Mouse (Mus musculus): Measurements from ENCODE around the gene Numbl. TPM values are rescaled to one million over a fixed set of nuclear protein-coding genes. Genes with fewer than 3 reads are reported as not detected.

The Numbl gene
- polyA plus RNA-seq, 1 experiment = 28.8 TPM

- Histone ChIP-seq H3K27me3 (ENCODE audit: control insufficient read depth, insufficient read depth, insufficient read length) (no peaks in the 10 kb centered on the region), H3K4me3 (no peak overlapping the region), H3ac (ENCODE audit: control insufficient read depth, insufficient read length) (no peak overlapping the region), H3K36me3 (ENCODE audit: control insufficient read depth, insufficient read depth) (no peaks in the 10 kb centered on the region), H3K4me2 (ENCODE audit: low read depth) (no peak overlapping the region), H3K79me2 (ENCODE audit: control insufficient read depth, insufficient read depth) (no peaks in the 10 kb centered on the region)
- TF ChIP-seq MAX (IDR thresholded peaks at IDR 0.05; ENCODE audit: low read depth) = no peak
- TF ChIP-seq TCF12 (IDR thresholded peaks at IDR 0.05; ENCODE audit: insufficient read depth, poor library complexity, severe bottlenecking) = no peak
- no peak for TF ChIP-seq REST (IDR thresholded peaks at IDR 0.05; ENCODE audit: insufficient read depth, insufficient read length)
- TF ChIP-seq SRF (IDR thresholded peaks at IDR 0.05; ENCODE audit: control insufficient read depth, insufficient read length, low read depth) = no peak
- no peak for TF ChIP-seq USF1 (IDR thresholded peaks at IDR 0.05; ENCODE audit: low read depth)
- TF ChIP-seq E2F4 (IDR thresholded peaks at IDR 0.05; ENCODE audit: insufficient read depth) = no peak
- no peak for TF ChIP-seq POLR2A (IDR thresholded peaks at IDR 0.05; ENCODE audit: insufficient read length, low read depth)
- no peak for TF ChIP-seq MYOG (IDR thresholded peaks at IDR 0.05; ENCODE audit: control insufficient read depth in 1 of 3, insufficient read depth in 1 of 3, insufficient read length in 2 of 3, low read depth in 2 of 3)
- no peak for TF ChIP-seq TCF3 (IDR thresholded peaks at IDR 0.05; ENCODE audit: insufficient read length, low read depth)
- no peak for TF ChIP-seq CEBPB (IDR thresholded peaks at IDR 0.05; ENCODE audit: insufficient read depth, poor library complexity, severe bottlenecking)
- TF ChIP-seq POLR2AphosphoS2 (IDR thresholded peaks at IDR 0.05; ENCODE audit: insufficient read length, low read depth) = no peak
- no peak for TF ChIP-seq MYOD1 (IDR thresholded peaks at IDR 0.05; ENCODE audit: control insufficient read depth in 1 of 3, insufficient read length in 2 of 3, low read depth in 2 of 3)
Measured at GRCm38 (mm10) chr7:27298816-27299215, 40.6 kb downstream of the Numbl start.

GRCm38 (mm10) chr7:27300351-27300750, 42.1 kb downstream of the Numbl start:
- Histone ChIP-seq H3K36me3 (ENCODE audit: control insufficient read depth, insufficient read depth) (no peaks in the 10 kb centered on the region), H3K4me2 (ENCODE audit: low read depth) (no peak overlapping the region), H3K4me3 (no peak overlapping the region), H3ac (ENCODE audit: control insufficient read depth, insufficient read length) (no peak overlapping the region), H3K27me3 (ENCODE audit: control insufficient read depth, insufficient read depth, insufficient read length) (no peaks in the 10 kb centered on the region), H3K79me2 (ENCODE audit: control insufficient read depth, insufficient read depth) (no peaks in the 10 kb centered on the region)
- TF ChIP-seq TCF3 (IDR thresholded peaks at IDR 0.05; ENCODE audit: insufficient read length, low read depth) = no peak
- TF ChIP-seq CEBPB (IDR thresholded peaks at IDR 0.05; ENCODE audit: insufficient read depth, poor library complexity, severe bottlenecking) = no peak
- no peak for TF ChIP-seq POLR2AphosphoS2 (IDR thresholded peaks at IDR 0.05; ENCODE audit: insufficient read length, low read depth)
- no peak for TF ChIP-seq USF1 (IDR thresholded peaks at IDR 0.05; ENCODE audit: low read depth)
- no peak for TF ChIP-seq POLR2A (IDR thresholded peaks at IDR 0.05; ENCODE audit: insufficient read length, low read depth)
- no peak for TF ChIP-seq SRF (IDR thresholded peaks at IDR 0.05; ENCODE audit: control insufficient read depth, insufficient read length, low read depth)
- no peak for TF ChIP-seq MYOD1 (IDR thresholded peaks at IDR 0.05; ENCODE audit: control insufficient read depth in 1 of 3, insufficient read length in 2 of 3, low read depth in 2 of 3)
- TF ChIP-seq E2F4 (IDR thresholded peaks at IDR 0.05; ENCODE audit: insufficient read depth) = no peak
- no peak for TF ChIP-seq MAX (IDR thresholded peaks at IDR 0.05; ENCODE audit: low read depth)
- TF ChIP-seq MYOG (IDR thresholded peaks at IDR 0.05; ENCODE audit: control insufficient read depth in 1 of 3, insufficient read depth in 1 of 3, insufficient read length in 2 of 3, low read depth in 2 of 3) = no peak
- TF ChIP-seq REST (IDR thresholded peaks at IDR 0.05; ENCODE audit: insufficient read depth, insufficient read length) = no peak
- TF ChIP-seq TCF12 (IDR thresholded peaks at IDR 0.05; ENCODE audit: insufficient read depth, poor library complexity, severe bottlenecking) = no peak

- Histone ChIP-seq H3K4me3 (no peak overlapping the region), H3ac (ENCODE audit: control insufficient read depth, insufficient read length) (no peak overlapping the region), H3K27me3 (ENCODE audit: control insufficient read depth, insufficient read depth, insufficient read length) (no peaks in the 10 kb centered on the region), H3K36me3 (ENCODE audit: control insufficient read depth, insufficient read depth) (no peaks in the 10 kb centered on the region), H3K79me2 (ENCODE audit: control insufficient read depth, insufficient read depth) (no peaks in the 10 kb centered on the region), H3K4me2 (ENCODE audit: low read depth) (no peak overlapping the region)
- TF ChIP-seq TCF3 (IDR thresholded peaks at IDR 0.05; ENCODE audit: insufficient read length, low read depth) (no peak), MYOG (IDR thresholded peaks at IDR 0.05; ENCODE audit: control insufficient read depth in 1 of 3, insufficient read depth in 1 of 3, insufficient read length in 2 of 3, low read depth in 2 of 3) (no peak), USF1 (IDR thresholded peaks at IDR 0.05; ENCODE audit: low read depth) (no peak), MAX (IDR thresholded peaks at IDR 0.05; ENCODE audit: low read depth) (no peak), TCF12 (IDR thresholded peaks at IDR 0.05; ENCODE audit: insufficient read depth, poor library complexity, severe bottlenecking) (no peak), POLR2AphosphoS2 (IDR thresholded peaks at IDR 0.05; ENCODE audit: insufficient read length, low read depth) (no peak)
Measured at GRCm38 (mm10) chr7:27300801-27301200, 42.6 kb downstream of the Numbl start.

- no peaks in the 10 kb centered on the region for H3K79me2 ChIP-seq (ENCODE audit: control insufficient read depth, insufficient read depth)
- no peak overlapping the region for H3K4me3 ChIP-seq
- H3ac ChIP-seq (ENCODE audit: control insufficient read depth, insufficient read length) = no peak overlapping the region
- H3K36me3 ChIP-seq (ENCODE audit: control insufficient read depth, insufficient read depth) = no peaks in the 10 kb centered on the region
- no peak for TF ChIP-seq MAX (IDR thresholded peaks at IDR 0.05; ENCODE audit: low read depth)
- no peak for TF ChIP-seq MYOD1 (IDR thresholded peaks at IDR 0.05; ENCODE audit: control insufficient read depth in 1 of 3, insufficient read length in 2 of 3, low read depth in 2 of 3)
- no peak for TF ChIP-seq MYOG (IDR thresholded peaks at IDR 0.05; ENCODE audit: control insufficient read depth in 1 of 3, insufficient read depth in 1 of 3, insufficient read length in 2 of 3, low read depth in 2 of 3)
- no peak for TF ChIP-seq TCF3 (IDR thresholded peaks at IDR 0.05; ENCODE audit: insufficient read length, low read depth)
- TF ChIP-seq POLR2A (IDR thresholded peaks at IDR 0.05; ENCODE audit: insufficient read length, low read depth) = no peak
- no peak for TF ChIP-seq USF1 (IDR thresholded peaks at IDR 0.05; ENCODE audit: low read depth)
- no peak for TF ChIP-seq POLR2AphosphoS2 (IDR thresholded peaks at IDR 0.05; ENCODE audit: insufficient read length, low read depth)
- TF ChIP-seq TCF12 (IDR thresholded peaks at IDR 0.05; ENCODE audit: insufficient read depth, poor library complexity, severe bottlenecking) = no peak
- TF ChIP-seq SRF (IDR thresholded peaks at IDR 0.05; ENCODE audit: control insufficient read depth, insufficient read length, low read depth) = no peak
- no peak overlapping the region for H3K4me2 ChIP-seq (ENCODE audit: low read depth)
- H3K27me3 ChIP-seq (ENCODE audit: control insufficient read depth, insufficient read depth, insufficient read length) = no peaks in the 10 kb centered on the region
Measured at GRCm38 (mm10) chr7:27302172-27302571, 43.9 kb downstream of the Numbl start.
